Mouse (Mus musculus) heart, embryonic 13.5 days (tissue): ENCODE results near the gene Supt4a. TPM values are rescaled to one million over a fixed set of nuclear protein-coding genes. Genes with fewer than 3 reads are reported as not detected.

Source experiments
- ATAC-seq: fragments of 200-750 bp; cut with Nextera tagmentation; 2 replicates; pipeline ENCODE4 v1.8.0; 2017; ENCODE audit warnings: moderate TSS enrichment; ENCODE audit not compliant: insufficient number of reproducible peaks, low FRiP score, low TSS enrichment; ENCODE audit errors: extremely low read depth
- H3K27ac ChIP-seq: fragments of 300-500 bp; sonication (generic); replicated peaks from 2 replicates; pipeline ENCODE4 v1.5.1; 2015; ENCODE audit warnings: moderate library complexity, mild to moderate bottlenecking, inconsistent platforms
- H3K27me3 ChIP-seq: fragments of 300-500 bp; sonication (generic); replicated peaks from 2 replicates; pipeline ENCODE4 v1.6.1; 2015; ENCODE audit warnings: mild to moderate bottlenecking, inconsistent platforms
- H3K36me3 ChIP-seq: fragments of 300-500 bp; sonication (generic); 2 replicates; pipeline ENCODE4 v1.6.1; 2015; ENCODE audit warnings: mild to moderate bottlenecking, inconsistent platforms
- H3K4me1 ChIP-seq: fragments of 300-500 bp; sonication (generic); 2 replicates; pipeline ENCODE4 v1.6.1; 2015; ENCODE audit warnings: inconsistent platforms
- H3K4me2 ChIP-seq: fragments of 300-500 bp; sonication (generic); 2 replicates; pipeline ENCODE4 v1.6.1; 2015; ENCODE audit warnings: inconsistent platforms, mild to moderate bottlenecking, moderate library complexity
- H3K4me3 ChIP-seq: fragments of 300-500 bp; sonication (generic); 2 replicates; pipeline ENCODE4 v1.5.1; 2015; ENCODE audit warnings: moderate library complexity, mild to moderate bottlenecking, inconsistent platforms
- H3K9ac ChIP-seq: fragments of 300-500 bp; sonication (generic); 2 replicates; pipeline ENCODE4 v1.6.1; 2015; ENCODE audit warnings: inconsistent platforms, mild to moderate bottlenecking, moderate library complexity
- H3K9me3 ChIP-seq: fragments of 300-500 bp; sonication (generic); 2 replicates; pipeline ENCODE4 v1.6.1; 2016; ENCODE audit warnings: inconsistent platforms
- WGBS: fragments of 180-500 bp; shearing (Covaris S2); methylation state at CpG from one replicate; pipeline ENCODE4 v1.1.7; 2015; ENCODE audit warnings: mixed read lengths; 5-methylcytosine and 5-hydroxymethylcytosine counted together
- polyA plus RNA-seq: library from polyadenylated mRNA; unstranded; fragments of >200 nt; fragmentation: Nextera tagmentation; extraction: Ambion mirVana; gene quantifications from 2 replicates; pipeline ENCODE4 v1.2.1, GENCODE M21; 2015

The Supt4a gene
- polyA plus RNA-seq, 1 experiment from 2014 or later, result 104 TPM

GRCm38 (mm10) chr11:87760301-87761081, 23.1 kb downstream of the Supt4a start, which contains the start of gene Tspoap1:
Tspoap1 (plus strand) TSS chr11:87760541.
- H3K9ac ChIP-seq, result no peak within 1 kb of the TSS
- 7% methylated on average over 23 of the region's 23 CpGs for WGBS

GRCm38 (mm10) chr11:87761181-87761721, 23.9 kb downstream of the Supt4a start:
- Histone ChIP-seq H3K27me3 (peaks cover 82% of the 10 kb centered on the region), H3K4me3 (no peak overlapping the region), H3K36me3 (no peaks in the 10 kb centered on the region), H3K9ac (no peak overlapping the region), H3K27ac (no peak overlapping the region), H3K9me3 (no peaks in the 10 kb centered on the region), H3K4me1 (peaks cover 17% of the 10 kb centered on the region), H3K4me2 (no peak overlapping the region)
- no peak for ATAC-seq
- 64% methylated on average over 11 of the region's 11 CpGs for WGBS

More at GRCm38 (mm10) chr11:87760301-87761081, 23.1 kb downstream of the Supt4a start, which contains the start of gene Tspoap1:
- Histone ChIP-seq H3K4me2 (no peak within 1 kb of the TSS), H3K9me3 (no peaks in the 10 kb centered on the region), H3K27ac (no peak within 1 kb of the TSS), H3K27me3 (peaks cover 74% of the 10 kb centered on the region), H3K4me1 (peaks cover 17% of the 10 kb centered on the region), H3K36me3 (no peaks in the 10 kb centered on the region), H3K4me3 (no peak within 1 kb of the TSS)
- ATAC-seq, result no peak

GRCm38 (mm10) chr11:87761806-87762701, 24.7 kb downstream of the Supt4a start:
- peaks cover 17% of the 10 kb centered on the region for H3K4me1 ChIP-seq
- no peaks in the 10 kb centered on the region for H3K36me3 ChIP-seq
- no peak overlapping the region for H3K9ac ChIP-seq
- ATAC-seq, result no peak
- H3K4me2 ChIP-seq, result no peak overlapping the region
- no peak overlapping the region for H3K4me3 ChIP-seq
- 71% methylated on average over 14 of the region's 14 CpGs for WGBS
- no peak overlapping the region for H3K27ac ChIP-seq
- no peaks in the 10 kb centered on the region for H3K9me3 ChIP-seq
- peaks cover 90% of the 10 kb centered on the region for H3K27me3 ChIP-seq

GRCm38 (mm10) chr11:87762702-87763385, 25.5 kb downstream of the Supt4a start:
- H3K4me1 ChIP-seq, result peaks cover 17% of the 10 kb centered on the region
- peak overlapping the region; percentile 49; the same call in 1 of the 2 replicates for H3K4me3 ChIP-seq
- no peak overlapping the region for H3K9ac ChIP-seq
- H3K4me2 ChIP-seq, result peak overlapping the region; percentile 77
- WGBS, result 32% methylated on average over 12 of the region's 12 CpGs
- ATAC-seq, result no peak
- no peaks in the 10 kb centered on the region for H3K36me3 ChIP-seq
- peaks cover 98% of the 10 kb centered on the region for H3K27me3 ChIP-seq
- no peaks in the 10 kb centered on the region for H3K9me3 ChIP-seq
- no peak overlapping the region for H3K27ac ChIP-seq

GRCm38 (mm10) chr11:87763511-87763987, 26.2 kb downstream of the Supt4a start:
- Histone ChIP-seq H3K9ac (peak overlapping the region; percentile 72; the same call in 1 of the 2 replicates), H3K4me3 (peak overlapping the region; percentile 49), H3K36me3 (no peaks in the 10 kb centered on the region), H3K9me3 (no peaks in the 10 kb centered on the region), H3K4me2 (peak overlapping the region; percentile 77), H3K27me3 (peaks cover 100% of the 10 kb centered on the region), H3K4me1 (peaks cover 17% of the 10 kb centered on the region), H3K27ac (no peak overlapping the region)
- WGBS, result 2% methylated on average over 17 of the region's 17 CpGs
- ATAC-seq, result no peak

GRCm38 (mm10) chr11:87763988-87764876, 26.9 kb downstream of the Supt4a start:
- peaks cover 17% of the 10 kb centered on the region for H3K4me1 ChIP-seq
- 0 out of 2 replicates have a peak, but pooled peaks have one; percentile 14 for ATAC-seq
- peaks cover 98% of the 10 kb centered on the region for H3K27me3 ChIP-seq
- under 1% methylated on average over 63 of the region's 65 CpGs for WGBS
- H3K36me3 ChIP-seq, result no peaks in the 10 kb centered on the region
- no peak overlapping the region for H3K27ac ChIP-seq
- H3K4me3 ChIP-seq, result peak overlapping the region; percentile 49
- H3K9me3 ChIP-seq, result no peaks in the 10 kb centered on the region
- H3K4me2 ChIP-seq, result peak overlapping the region; percentile 77
- H3K9ac ChIP-seq, result peak overlapping the region; percentile 72

- no peak overlapping the region for H3K9ac ChIP-seq
- peaks cover 10% of the 10 kb centered on the region for H3K4me1 ChIP-seq
- H3K27ac ChIP-seq, result no peak overlapping the region
- no peaks in the 10 kb centered on the region for H3K36me3 ChIP-seq
- H3K27me3 ChIP-seq, result peaks cover 81% of the 10 kb centered on the region
- H3K9me3 ChIP-seq, result no peaks in the 10 kb centered on the region
- no peak overlapping the region for H3K4me3 ChIP-seq
- WGBS, result 63% methylated on average over 4 of the region's 4 CpGs
- no peak overlapping the region for H3K4me2 ChIP-seq
- ATAC-seq, result no peak
Observed at GRCm38 (mm10) chr11:87768745-87769144, 31.4 kb downstream of the Supt4a start.

GRCm38 (mm10) chr11:87770989-87771388, 33.6 kb downstream of the Supt4a start:
- Histone ChIP-seq H3K9ac (no peak overlapping the region), H3K27me3 (peaks cover 73% of the 10 kb centered on the region), H3K4me1 (no peaks in the 10 kb centered on the region), H3K9me3 (no peaks in the 10 kb centered on the region), H3K36me3 (no peaks in the 10 kb centered on the region), H3K4me3 (no peak overlapping the region), H3K27ac (no peak overlapping the region), H3K4me2 (no peak overlapping the region)
- ATAC-seq, result no peak
- 35% methylated on average over 3 of the region's 3 CpGs for WGBS

- no peak overlapping the region for H3K9ac ChIP-seq
- peaks cover 73% of the 10 kb centered on the region for H3K27me3 ChIP-seq
- H3K4me2 ChIP-seq, result no peak overlapping the region
- H3K36me3 ChIP-seq, result no peaks in the 10 kb centered on the region
- ATAC-seq, result no peak
- no peak overlapping the region for H3K4me3 ChIP-seq
- WGBS, result 77% methylated on average over 3 of the region's 3 CpGs
- no peak overlapping the region for H3K27ac ChIP-seq
- no peaks in the 10 kb centered on the region for H3K9me3 ChIP-seq
- no peaks in the 10 kb centered on the region for H3K4me1 ChIP-seq
Observed at GRCm38 (mm10) chr11:87772354-87772753, 35.0 kb downstream of the Supt4a start.
